Mouse (Mus musculus) olfactory bulb, adult 2 months (tissue): ENCODE measurements around the gene Men1. TPM values are rescaled to one million over a fixed set of nuclear protein-coding genes. Genes with fewer than 3 reads are reported as not detected.
A peak's percentile ranks its signal among the peaks of the same experiment; 100 is the strongest.

ENCODE experiments used
- H3K27ac ChIP-seq: fragments of 200-500 bp; 2 replicates; pipeline ENCODE4 v1.5.1; 2012; ENCODE audit warnings: low read depth, low read length; ENCODE audit not compliant: insufficient read depth
- H3K4me1 ChIP-seq: fragments of 200-500 bp; 2 replicates; pipeline ENCODE4 v1.6.1; 2012; ENCODE audit warnings: low read length; ENCODE audit not compliant: control insufficient read depth, insufficient read depth
- H3K4me3 ChIP-seq: fragments of 200-500 bp; 2 replicates; pipeline ENCODE4 v1.5.1; 2012; ENCODE audit warnings: mild to moderate bottlenecking, low read depth, low read length, moderate library complexity; ENCODE audit not compliant: insufficient read depth
- CTCF ChIP-seq: fragments of 200-500 bp; IDR thresholded peaks from 2 replicates; pipeline ENCODE4 v1.5.1; 2012; ENCODE audit warnings: low read depth, mild to moderate bottlenecking, low read length, moderate library complexity; ENCODE audit not compliant: insufficient read depth
- POLR2A ChIP-seq: fragments of 200-500 bp; IDR thresholded peaks from 2 replicates; pipeline ENCODE4 v1.6.1; 2012; ENCODE audit warnings: mild to moderate bottlenecking, low read depth, low read length, moderate library complexity; ENCODE audit not compliant: insufficient read depth
- WGBS: fragments of 180-500 bp; shearing (Covaris S2); methylation state at CpG from one replicate; pipeline ENCODE4 v1.1.7; 2018; 5-methylcytosine and 5-hydroxymethylcytosine counted together
- polyA plus RNA-seq: library from polyadenylated mRNA; stranded (reverse); fragments of >200 nt; gene quantifications from 2 replicates; pipeline ENCODE4 v1.2.4, GENCODE M21; 2012; ENCODE audit warnings: low replicate concordance; ENCODE audit not compliant: missing spikeins, insufficient read depth, insufficient read length

Gene Men1
- polyA plus RNA-seq, 1 experiment = not detected

GRCm38 (mm10) chr19:6388006-6388405 lies 53.2 kb downstream of the Men1 start:
- no peak for TF ChIP-seq CTCF
- WGBS = 76% methylated on average over 13 of the region's 13 CpGs
- peaks cover 31% of the 10 kb centered on the region for H3K4me1 ChIP-seq

GRCm38 (mm10) chr19:6389803-6390202 lies 55.0 kb downstream of the Men1 start:
- TF ChIP-seq CTCF (no peak), POLR2A (no peak)
- Histone ChIP-seq H3K27ac (no peak overlapping the region), H3K4me1 (peaks cover 18% of the 10 kb centered on the region), H3K4me3 (0 out of 2 replicates have a peak overlapping the region, but pooled peaks have one; percentile 7)
- 38% methylated on average over 16 of the region's 16 CpGs for WGBS

More at GRCm38 (mm10) chr19:6388006-6388405, 53.2 kb downstream of the Men1 start:
- Histone ChIP-seq H3K27ac (no peak overlapping the region), H3K4me3 (no peak overlapping the region)

GRCm38 (mm10) chr19:6390251-6390650 lies 55.5 kb downstream of the Men1 start:
- peaks cover 15% of the 10 kb centered on the region for H3K4me1 ChIP-seq
- H3K27ac ChIP-seq = no peak overlapping the region
- WGBS = 75% methylated on average over 6 of the region's 6 CpGs
- H3K4me3 ChIP-seq = no peak overlapping the region
- no peak for TF ChIP-seq CTCF

Other genes starting within 250 kb of the Men1 start
- not detected in 2 replicates for gene Cdca5, start 250.0 kb upstream of the Men1 start, polyA plus RNA-seq
- gene AC131692.1, start 240.6 kb upstream of the Men1 start, polyA plus RNA-seq = not detected in 2 replicates
- not detected in 2 replicates for gene Naaladl1, start 229.2 kb upstream of the Men1 start, polyA plus RNA-seq
- not detected in 2 replicates for gene Sac3d1, start 216.3 kb upstream of the Men1 start, polyA plus RNA-seq
- not detected in 2 replicates for gene Snx15, start 206.7 kb upstream of the Men1 start, polyA plus RNA-seq
- gene Batf2, start 194.0 kb upstream of the Men1 start, polyA plus RNA-seq = not detected in 2 replicates
- not detected in 2 replicates for gene Arl2, start 193.4 kb upstream of the Men1 start, polyA plus RNA-seq
- not detected in 2 replicates for gene Majin, start 150.6 kb upstream of the Men1 start, polyA plus RNA-seq
- not detected in 2 replicates for gene Gpha2, start 108.6 kb upstream of the Men1 start, polyA plus RNA-seq
- gene Ppp2r5b, start 99.1 kb upstream of the Men1 start, polyA plus RNA-seq = not detected in 2 replicates
- not detected in 2 replicates for gene Atg2a, start 93.3 kb upstream of the Men1 start, polyA plus RNA-seq
- gene Ehd1, start 58.3 kb upstream of the Men1 start, polyA plus RNA-seq = not detected in 2 replicates
- not detected in 2 replicates for gene Cdc42bpg, start 28.5 kb upstream of the Men1 start, polyA plus RNA-seq
- gene Map4k2, start 6.2 kb downstream of the Men1 start, polyA plus RNA-seq = 158 TPM in 1 of 2 replicates, not detected in the other
- gene Sf1, start 28.7 kb downstream of the Men1 start, polyA plus RNA-seq = 340 TPM in 1 of 2 replicates, not detected in the other
- not detected in 2 replicates for gene Pygm, start 49.4 kb downstream of the Men1 start, polyA plus RNA-seq
- gene Rasgrp2, start 64.4 kb downstream of the Men1 start, polyA plus RNA-seq = 282 TPM in 1 of 2 replicates, not detected in the other
- 202 and 263 TPM in 2 replicates for gene Nrxn2, start 83.8 kb downstream of the Men1 start, polyA plus RNA-seq
- gene Slc22a12, start 208.1 kb downstream of the Men1 start, polyA plus RNA-seq = not detected in 2 replicates